Mouse (Mus musculus) CH12.LX (cell line): ENCODE measurements at regions not wholly inside any gene's neighbourhood (a gene's known extent, or its start where the extent isn't known, plus 50 kb on each side); places are given as distances from the start of the nearest gene placed in this dataset.

Experiments
- CTCF ChIP-seq, 2 experiments: IDR thresholded peaks in 1 of 2; conservative IDR thresholded peaks in 1 of 2; 2 replicates each; pipeline ENCODE4 v1.5.1; 2011 to 2012; ENCODE audit warnings: low read depth in 2 of 2, low read length in 2 of 2, improper control_type of control experiment in 1 of 2, inconsistent platforms in 1 of 2, mild to moderate bottlenecking in 1 of 2, moderate library complexity in 1 of 2
- ELF1 ChIP-seq: IDR thresholded peaks from 2 replicates; pipeline ENCODE4 v1.6.1; 2014; ENCODE audit warnings: low read depth, mild to moderate bottlenecking, inconsistent platforms, low read length, improper control_type of control experiment
- EP300 ChIP-seq: IDR thresholded peaks from 2 replicates; pipeline ENCODE4 v1.6.1; 2011; ENCODE audit warnings: low read length, improper control_type of control experiment
- POLR2A ChIP-seq: IDR thresholded peaks from 2 replicates; pipeline ENCODE4 v1.6.1; 2011; ENCODE audit warnings: low read depth, mild to moderate bottlenecking, improper control_type of control experiment, low read length
- USF1 ChIP-seq: IDR thresholded peaks from 2 replicates; pipeline ENCODE4 v1.6.1; 2014; ENCODE audit warnings: low read depth, mild to moderate bottlenecking, inconsistent platforms, low read length, improper control_type of control experiment

- TF ChIP-seq POLR2A (no peak), USF1 (no peak), CTCF (conservative IDR thresholded peaks at IDR 0.05 in 1 of 2, IDR thresholded peaks at IDR 0.05 in 1 of 2; ENCODE audit: low read depth in 2 of 2, low read length in 2 of 2) (no peak), EP300 (no peak), ELF1 (no peak)
These were observed 98.6 kb upstream of the Ankrd55 start for GRCm38 (mm10) chr13:112189605-112190004.
